Mouse (Mus musculus): ENCODE measurements around the gene St5. TPM values are rescaled to one million over a fixed set of nuclear protein-coding genes. Genes with fewer than 3 reads are reported as not detected.

St5 gene
- polyA plus RNA-seq, 1 experiment from 2014 or later: 30.4 TPM

GRCm38 (mm10) chr7:109723114-109723513 lies 19.7 kb upstream of the St5 start:
- Histone ChIP-seq H3K4me1 (replicated peaks) (no peaks in the 10 kb centered on the region), H3K4me3 (no peak overlapping the region), H3K36me3 (no peaks in the 10 kb centered on the region), H3K9ac (no peak overlapping the region), H3K9me3 (replicated peaks) (no peaks in the 10 kb centered on the region), H3K27me3 (no peaks in the 10 kb centered on the region), H3K4me2 (no peak overlapping the region), H3K27ac (no peak overlapping the region)
- ATAC-seq (replicated peaks; ENCODE audit: insufficient number of reproducible peaks, insufficient read depth, low FRiP score, low read depth): no peak
- 92% methylated on average over 8 of the region's 8 CpGs for WGBS

GRCm38 (mm10) chr7:109722618-109723017 lies 19.2 kb upstream of the St5 start:
- no peaks in the 10 kb centered on the region for H3K4me1 ChIP-seq (replicated peaks)
- H3K9me3 ChIP-seq (replicated peaks): no peaks in the 10 kb centered on the region
- no peak overlapping the region for H3K4me3 ChIP-seq
- H3K27ac ChIP-seq: no peak overlapping the region
- ATAC-seq (replicated peaks; ENCODE audit: insufficient number of reproducible peaks, insufficient read depth, low FRiP score, low read depth): no peak
- H3K4me2 ChIP-seq: no peak overlapping the region
- H3K36me3 ChIP-seq: no peaks in the 10 kb centered on the region
- 94% methylated on average over 2 of the region's 2 CpGs for WGBS
- H3K9ac ChIP-seq: no peak overlapping the region
- H3K27me3 ChIP-seq: no peaks in the 10 kb centered on the region

- Histone ChIP-seq H3K9me3 (replicated peaks) (no peaks in the 10 kb centered on the region), H3K4me2 (no peak overlapping the region), H3K9ac (no peak overlapping the region), H3K4me3 (no peak overlapping the region), H3K4me1 (replicated peaks) (no peaks in the 10 kb centered on the region), H3K36me3 (no peaks in the 10 kb centered on the region), H3K27ac (no peak overlapping the region), H3K27me3 (no peaks in the 10 kb centered on the region)
- 62% methylated on average over 9 of the region's 9 CpGs for WGBS
- no peak for ATAC-seq (replicated peaks; ENCODE audit: insufficient number of reproducible peaks, insufficient read depth, low FRiP score, low read depth)
These were observed 15.9 kb upstream of the St5 start for GRCm38 (mm10) chr7:109719286-109719685.

GRCm38 (mm10) chr7:109713434-109713982 lies 10.1 kb upstream of the St5 start:
- no peak overlapping the region for H3K27ac ChIP-seq
- no peak for ATAC-seq (replicated peaks; ENCODE audit: insufficient number of reproducible peaks, insufficient read depth, low FRiP score, low read depth)
- peaks cover 13% of the 10 kb centered on the region for H3K4me1 ChIP-seq (replicated peaks)
- WGBS: 85% methylated on average over 2 of the region's 2 CpGs
- H3K4me3 ChIP-seq: no peak overlapping the region
- no peak overlapping the region for H3K4me2 ChIP-seq
- H3K36me3 ChIP-seq: peaks cover 8% of the 10 kb centered on the region
- H3K9ac ChIP-seq: no peak overlapping the region
- H3K9me3 ChIP-seq (replicated peaks): no peaks in the 10 kb centered on the region
- H3K27me3 ChIP-seq: no peaks in the 10 kb centered on the region

GRCm38 (mm10) chr7:109712198-109712597 lies 8.8 kb upstream of the St5 start:
- no peak overlapping the region for H3K4me2 ChIP-seq
- no peak overlapping the region for H3K27ac ChIP-seq
- H3K9ac ChIP-seq: no peak overlapping the region
- no peak for ATAC-seq (replicated peaks; ENCODE audit: insufficient number of reproducible peaks, insufficient read depth, low FRiP score, low read depth)
- H3K27me3 ChIP-seq: no peaks in the 10 kb centered on the region
- peaks cover 8% of the 10 kb centered on the region for H3K36me3 ChIP-seq
- H3K4me1 ChIP-seq (replicated peaks): peaks cover 26% of the 10 kb centered on the region
- 85% methylated on average over 7 of the region's 7 CpGs for WGBS
- H3K9me3 ChIP-seq (replicated peaks): no peaks in the 10 kb centered on the region
- no peak overlapping the region for H3K4me3 ChIP-seq

DNA sequence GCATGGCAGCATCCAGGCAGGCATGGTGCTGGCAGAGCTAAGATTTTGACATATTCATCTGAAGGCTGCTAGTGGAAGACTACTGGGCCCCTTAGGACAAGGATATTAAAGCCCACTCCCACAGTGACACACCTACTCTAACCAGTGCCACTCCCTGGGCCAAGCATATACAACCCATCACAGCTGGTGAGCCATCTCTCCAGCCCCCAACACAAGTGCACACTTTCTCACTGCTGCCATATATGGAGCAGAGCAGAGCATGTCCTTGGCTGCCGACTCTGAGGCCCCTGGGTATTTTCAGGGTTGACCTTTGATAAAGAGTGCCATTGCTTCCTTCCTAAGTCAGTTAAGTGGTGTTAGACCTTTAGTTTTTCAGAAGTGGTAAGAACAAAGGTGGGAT lies 6.7 kb upstream of the St5 start:
- Histone ChIP-seq H3K27me3 (no peaks in the 10 kb centered on the region), H3K27ac (peak overlapping the region; percentile 78), H3K4me2 (no peak overlapping the region), H3K9ac (no peak overlapping the region), H3K36me3 (peaks cover 8% of the 10 kb centered on the region), H3K9me3 (replicated peaks) (no peaks in the 10 kb centered on the region), H3K4me1 (replicated peaks) (peaks cover 27% of the 10 kb centered on the region), H3K4me3 (no peak overlapping the region)
- ATAC-seq (replicated peaks; ENCODE audit: insufficient number of reproducible peaks, insufficient read depth, low FRiP score, low read depth): no peak
- 29% methylated on average over 1 of the region's 1 CpGs for WGBS

- Histone ChIP-seq H3K4me2 (no peak overlapping the region), H3K4me1 (replicated peaks) (peaks cover 27% of the 10 kb centered on the region), H3K9ac (no peak overlapping the region), H3K27ac (peak overlapping the region; percentile 78), H3K9me3 (replicated peaks) (no peaks in the 10 kb centered on the region), H3K27me3 (no peaks in the 10 kb centered on the region), H3K4me3 (no peak overlapping the region), H3K36me3 (peaks cover 8% of the 10 kb centered on the region)
- 17% methylated on average over 3 of the region's 3 CpGs for WGBS
- ATAC-seq (replicated peaks; ENCODE audit: insufficient number of reproducible peaks, insufficient read depth, low FRiP score, low read depth): peak; percentile 63; the same call in 1 of the 2 replicates
These were observed 5.6 kb upstream of the St5 start for GRCm38 (mm10) chr7:109708961-109709382.

- Histone ChIP-seq H3K4me3 (no peak overlapping the region), H3K4me1 (replicated peaks) (peaks cover 33% of the 10 kb centered on the region), H3K27me3 (no peaks in the 10 kb centered on the region), H3K4me2 (no peak overlapping the region), H3K36me3 (peaks cover 6% of the 10 kb centered on the region), H3K9ac (no peak overlapping the region), H3K27ac (peak overlapping the region; percentile 10; the same call in 1 of the 2 replicates), H3K9me3 (replicated peaks) (no peaks in the 10 kb centered on the region)
- ATAC-seq (replicated peaks; ENCODE audit: insufficient number of reproducible peaks, insufficient read depth, low FRiP score, low read depth): no peak
- 33% methylated on average over 4 of the region's 4 CpGs for WGBS
These were observed 3.8 kb upstream of the St5 start for GRCm38 (mm10) chr7:109707023-109707785.

GRCm38 (mm10) chr7:109704461-109704860 lies 1.1 kb upstream of the St5 start:
- Histone ChIP-seq H3K36me3 (no peaks in the 10 kb centered on the region), H3K9me3 (replicated peaks) (no peaks in the 10 kb centered on the region), H3K27ac (no peak overlapping the region), H3K27me3 (no peaks in the 10 kb centered on the region), H3K4me1 (replicated peaks) (peaks cover 29% of the 10 kb centered on the region), H3K4me2 (peak overlapping the region; percentile 87), H3K9ac (no peak overlapping the region), H3K4me3 (peak overlapping the region; percentile 84)
- no peak for ATAC-seq (replicated peaks; ENCODE audit: insufficient number of reproducible peaks, insufficient read depth, low FRiP score, low read depth)
- 53% methylated on average over 3 of the region's 3 CpGs for WGBS

- ATAC-seq (replicated peaks; ENCODE audit: insufficient number of reproducible peaks, insufficient read depth, low FRiP score, low read depth): no peak
- WGBS: 2% methylated on average over 17 of the region's 17 CpGs
- H3K9ac ChIP-seq: peak overlapping the region; percentile 74
- H3K27ac ChIP-seq: peak overlapping the region; percentile 77
- H3K4me2 ChIP-seq: peak overlapping the region; percentile 87
- H3K27me3 ChIP-seq: no peaks in the 10 kb centered on the region
- H3K4me1 ChIP-seq (replicated peaks): peaks cover 25% of the 10 kb centered on the region
- peak overlapping the region; percentile 84 for H3K4me3 ChIP-seq
- no peaks in the 10 kb centered on the region for H3K9me3 ChIP-seq (replicated peaks)
- H3K36me3 ChIP-seq: no peaks in the 10 kb centered on the region
These were observed 592 bp upstream of the St5 start for GRCm38 (mm10) chr7:109704016-109704377.

DNA sequence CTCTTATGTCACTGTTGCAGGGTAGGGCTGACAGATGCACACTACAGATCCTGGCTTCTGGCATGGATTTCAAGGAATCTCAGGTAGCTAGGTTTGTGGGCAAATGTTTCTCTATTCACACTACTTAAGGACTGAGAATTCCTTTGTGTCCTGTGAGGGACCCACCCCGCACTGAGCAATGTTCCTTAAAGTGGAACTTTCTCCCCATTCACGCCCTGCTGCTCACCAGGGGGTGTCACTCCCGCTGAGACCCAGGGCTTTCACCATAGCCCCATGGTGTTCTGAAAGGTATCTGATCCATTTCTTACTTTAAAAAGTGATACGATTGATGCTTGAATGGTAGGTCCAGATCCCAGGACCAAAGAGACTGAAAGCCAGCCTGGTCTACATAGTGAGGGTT lies 684 bp downstream of the St5 start:
- Histone ChIP-seq H3K9me3 (replicated peaks) (no peaks in the 10 kb centered on the region), H3K27me3 (no peaks in the 10 kb centered on the region), H3K4me1 (replicated peaks) (peaks cover 12% of the 10 kb centered on the region), H3K36me3 (no peaks in the 10 kb centered on the region), H3K4me2 (peak overlapping the region; percentile 87), H3K27ac (no peak overlapping the region), H3K9ac (no peak overlapping the region), H3K4me3 (peak overlapping the region; percentile 84)
- 53% methylated on average over 4 of the region's 4 CpGs for WGBS
- no peak for ATAC-seq (replicated peaks; ENCODE audit: insufficient number of reproducible peaks, insufficient read depth, low FRiP score, low read depth)

DNA sequence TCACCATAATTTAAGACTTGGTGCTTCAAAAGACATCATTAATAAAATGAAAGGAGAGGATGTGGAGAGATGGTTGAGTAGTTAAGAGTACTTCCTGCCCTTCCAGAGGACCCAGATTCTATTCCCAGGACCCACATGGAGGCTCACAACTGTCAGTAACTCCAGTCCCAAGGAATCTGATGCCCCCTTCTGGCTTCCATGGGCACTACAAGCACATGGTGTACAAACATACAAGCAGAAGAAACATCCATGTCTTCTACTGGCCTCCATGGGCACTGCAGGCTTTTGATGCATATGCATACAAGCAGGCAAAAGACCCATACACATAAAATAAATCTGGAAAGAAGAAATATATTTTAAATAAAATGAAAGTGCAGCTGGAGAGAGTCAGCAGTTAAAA lies 3.2 kb downstream of the St5 start:
- Histone ChIP-seq H3K4me2 (no peak overlapping the region), H3K4me1 (replicated peaks) (peaks cover 6% of the 10 kb centered on the region), H3K27ac (no peak overlapping the region), H3K27me3 (no peaks in the 10 kb centered on the region), H3K4me3 (no peak overlapping the region), H3K36me3 (no peaks in the 10 kb centered on the region), H3K9me3 (replicated peaks) (no peaks in the 10 kb centered on the region), H3K9ac (no peak overlapping the region)
- no peak for ATAC-seq (replicated peaks; ENCODE audit: insufficient number of reproducible peaks, insufficient read depth, low FRiP score, low read depth)
